Mouse (Mus musculus): ENCODE measurements at regions not wholly inside any gene's neighbourhood (a gene's known extent, or its start where the extent isn't known, plus 50 kb on each side); places are given as distances from the start of the nearest gene placed in this dataset.
"Not testable (repeated sequence)": the region's sequence is repeated elsewhere in the genome, so short reads cannot be mapped to it uniquely, and the experiment has no call there.

DNA sequence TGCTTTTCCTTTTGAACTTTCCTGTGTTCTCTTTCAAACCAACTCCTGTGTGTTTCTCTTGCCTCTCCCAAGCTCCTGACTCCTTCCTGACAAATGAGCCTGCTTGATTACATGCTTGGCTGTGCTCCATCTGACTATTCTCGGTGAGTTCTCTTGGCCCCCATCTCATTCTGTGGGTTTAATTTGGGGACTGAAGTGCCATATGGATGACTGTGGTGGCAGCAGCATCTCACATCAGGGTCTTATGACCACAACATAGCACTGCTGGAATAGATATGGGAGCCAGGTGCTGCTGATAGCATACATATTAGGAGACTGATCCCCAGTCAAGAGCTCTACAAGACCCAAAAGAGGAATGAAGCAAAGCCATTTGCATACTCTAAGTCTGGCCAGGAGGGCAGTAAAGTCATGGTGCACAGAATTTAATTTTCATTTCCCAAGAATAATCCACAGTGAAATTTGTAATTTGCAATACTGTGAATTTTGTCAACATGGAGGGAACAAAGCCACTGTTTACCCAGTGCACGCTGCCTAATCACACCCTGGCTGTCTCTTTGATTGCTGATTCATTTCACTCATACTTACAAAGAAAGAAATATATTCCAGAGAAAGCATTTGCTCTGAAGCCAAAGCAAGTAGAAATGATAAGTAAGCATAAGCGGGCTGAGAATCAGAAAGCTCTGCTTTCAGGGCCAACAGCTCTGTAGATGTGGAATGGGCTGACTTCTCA, 1478.4 kb upstream of the Gm7489 start:
- no peak for DNase-seq (ENCODE audit: extremely low spot score, low read depth, low spot score)

DNA sequence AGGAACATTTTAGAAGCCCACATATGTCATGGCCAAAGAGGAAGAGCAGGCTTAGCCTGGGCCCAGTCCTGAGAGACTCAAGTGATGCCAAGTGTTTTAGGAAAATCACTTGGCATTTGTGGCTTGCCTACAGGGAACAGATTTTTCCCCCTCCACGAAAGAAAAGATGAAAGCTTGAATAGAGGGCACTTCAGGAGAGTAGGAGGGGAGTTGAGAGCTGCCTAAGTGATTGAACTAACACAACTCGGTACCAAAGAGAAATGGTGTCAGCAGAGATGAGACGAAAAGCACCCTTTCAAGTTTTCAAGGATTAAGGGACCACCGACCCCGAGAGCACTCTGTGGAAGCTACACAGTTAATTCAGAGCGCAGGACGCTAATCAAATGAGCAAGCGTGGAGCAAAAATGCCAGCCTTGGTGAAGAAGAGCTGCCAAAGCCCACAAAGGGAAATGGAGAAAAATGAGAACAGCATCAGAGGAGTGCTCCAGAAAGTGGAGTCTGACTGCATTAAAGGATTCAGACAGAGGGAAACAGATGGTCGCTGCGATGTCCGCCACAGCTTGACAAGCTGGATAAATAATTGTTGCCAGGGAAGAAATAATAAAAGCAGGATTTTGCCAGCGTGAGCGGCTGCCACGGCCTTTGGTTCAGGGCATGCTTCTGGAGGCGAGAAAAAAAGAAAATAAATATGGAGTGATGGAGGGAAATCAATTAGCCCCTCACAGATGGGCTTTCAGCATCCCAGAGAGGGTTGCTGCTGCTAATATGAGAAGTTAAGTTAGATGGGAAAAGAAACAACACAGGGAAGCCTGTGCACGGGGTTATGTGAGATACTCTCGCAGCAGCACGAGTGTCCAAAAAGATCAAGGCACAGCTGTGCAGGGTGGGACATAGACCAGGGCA, 1471.6 kb upstream of the Gm7489 start:
- no peak for DNase-seq (ENCODE audit: extremely low spot score, low read depth, low spot score)

- no peak for DNase-seq (ENCODE audit: extremely low spot score, low read depth, low spot score)
Observed at GRCm38 (mm10) chr15:52425976-52426375, 1458.7 kb upstream of the Gm7489 start.

- no peak for DNase-seq (ENCODE audit: extremely low spot score, low read depth, low spot score)
Observed at GRCm38 (mm10) chr15:52430491-52431158, 1454.1 kb upstream of the Gm7489 start.

GRCm38 (mm10) chr15:52433639-52434038, 1451.1 kb upstream of the Gm7489 start:
- no peak for DNase-seq (ENCODE audit: extremely low spot score, low read depth, low spot score)

DNA sequence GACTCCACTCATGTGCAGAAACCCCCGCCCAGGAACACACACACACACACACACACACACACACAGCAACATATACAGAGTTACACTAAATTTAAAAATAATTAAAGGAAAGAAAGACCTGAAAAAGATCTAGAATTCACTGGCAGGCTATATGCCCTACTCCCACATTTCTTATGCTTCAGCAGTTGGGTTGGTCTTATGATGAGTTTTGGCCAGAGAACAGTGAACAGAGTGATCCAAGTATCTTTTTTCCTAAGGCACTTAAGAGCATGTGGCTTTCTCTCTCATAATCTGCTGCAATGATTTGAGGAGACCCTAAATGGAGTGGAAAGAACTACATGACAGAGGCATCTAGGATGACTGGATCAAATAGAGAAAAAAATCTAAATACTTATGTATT, 1446.3 kb upstream of the Gm7489 start:
- no peak for DNase-seq (ENCODE audit: extremely low spot score, low read depth, low spot score)

DNA sequence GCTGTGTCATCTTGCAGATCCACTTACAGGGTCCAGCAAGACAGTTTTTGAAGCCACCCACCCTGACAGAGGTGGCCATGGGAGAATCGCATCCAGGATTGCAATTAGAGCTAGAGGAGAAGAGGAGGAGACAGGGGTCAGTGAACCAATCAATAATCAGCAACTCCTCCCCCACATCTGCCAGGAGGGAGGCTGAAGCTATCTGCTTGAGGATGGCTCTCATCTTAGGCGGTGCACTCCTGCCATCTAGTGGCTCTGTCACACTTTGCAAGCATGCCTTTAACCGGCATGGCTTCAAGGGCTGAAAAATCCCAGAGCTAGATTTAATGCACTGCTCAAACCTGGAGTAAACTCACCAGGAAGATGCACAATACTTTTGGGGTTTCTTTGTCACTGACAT, 1425.9 kb upstream of the Gm7489 start:
- peak; percentile 71 for DNase-seq (ENCODE audit: extremely low spot score, low read depth, low spot score)

DNA sequence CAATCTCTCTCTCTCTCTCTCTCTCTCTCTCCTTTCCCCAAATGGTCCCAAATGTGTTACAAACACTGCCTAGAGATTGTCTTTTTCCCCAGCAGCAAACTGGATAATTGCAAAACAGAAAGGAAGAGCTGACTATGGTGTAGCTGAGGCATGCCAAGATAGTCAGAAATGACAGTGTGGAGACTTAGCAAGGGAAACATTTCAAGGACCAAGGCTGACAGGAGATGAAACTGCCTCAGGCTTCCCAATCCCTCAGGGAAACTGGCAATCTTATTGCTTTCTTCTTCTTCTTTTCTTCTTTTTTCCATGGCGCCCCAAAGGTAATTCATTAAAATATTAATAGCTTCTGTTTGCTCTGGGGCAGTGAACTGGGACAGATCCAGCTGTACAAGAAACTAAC, 1425.4 kb upstream of the Gm7489 start:
- no peak for DNase-seq (ENCODE audit: extremely low spot score, low read depth, low spot score)

DNA sequence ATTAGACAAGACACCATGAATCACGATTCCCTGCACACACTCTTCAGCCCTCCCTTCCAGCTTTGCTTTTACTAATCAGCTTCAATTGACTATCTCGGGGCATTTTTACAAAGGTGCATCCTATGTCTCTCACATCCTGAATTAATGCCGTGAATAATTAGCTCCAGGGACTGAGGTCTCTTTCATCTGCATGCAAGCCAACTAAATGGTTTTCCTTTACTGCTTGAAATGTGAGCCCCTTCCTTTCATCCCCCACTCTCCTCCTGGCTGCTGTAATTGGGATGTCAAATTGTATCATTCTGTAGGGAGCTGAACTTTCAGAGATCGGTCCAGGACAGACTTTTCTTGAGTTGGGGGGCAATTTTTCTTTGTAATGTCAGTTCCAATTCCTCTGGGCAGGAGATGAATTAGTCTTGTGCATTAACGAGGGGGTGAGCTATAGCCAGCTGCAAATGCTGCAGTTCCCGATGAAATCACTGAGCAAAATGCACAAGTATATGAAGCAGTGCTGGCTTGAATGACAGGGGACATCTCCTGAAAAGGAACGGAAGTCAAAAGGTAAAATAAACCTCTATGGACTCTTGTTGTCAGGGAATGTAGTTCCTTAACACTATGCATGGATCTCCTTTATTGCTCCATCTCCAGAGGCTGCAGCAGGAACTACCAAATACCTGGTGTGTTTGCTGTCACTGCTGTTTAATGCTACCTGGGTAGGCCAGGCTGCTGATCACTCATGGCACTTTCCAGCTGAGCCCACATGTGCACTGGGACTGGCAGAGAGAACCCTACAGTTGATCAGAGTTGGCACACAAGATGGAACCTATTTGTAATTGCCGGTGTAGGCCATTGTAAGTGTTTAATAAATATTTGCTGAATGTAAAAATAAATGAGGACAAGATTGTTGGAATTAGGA, 1420.2 kb upstream of the Gm7489 start:
- DNase-seq (ENCODE audit: extremely low spot score, low read depth, low spot score) = no peak

DNA sequence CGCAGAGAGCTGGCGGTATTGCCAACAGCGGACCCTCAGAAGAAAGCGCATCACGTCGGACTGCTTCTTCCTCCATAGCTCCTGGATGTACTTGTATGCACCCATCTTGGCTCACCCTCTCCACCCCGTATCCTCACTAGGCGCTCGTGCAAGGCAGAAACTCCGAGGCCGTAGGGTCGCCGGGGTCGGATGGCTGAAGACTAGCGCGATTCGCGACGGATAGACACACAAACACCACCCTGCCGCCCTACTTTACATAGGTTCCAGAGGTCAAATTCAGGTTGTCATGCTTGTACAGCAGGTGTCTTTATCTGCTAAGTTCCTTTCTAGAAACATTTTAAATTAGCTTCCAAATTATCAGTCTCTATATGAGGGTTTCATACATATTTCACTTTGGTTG, 1406.6 kb upstream of the Gm7489 start:
- DNase-seq (ENCODE audit: extremely low spot score, low read depth, low spot score) = not testable (repeated sequence)

DNA sequence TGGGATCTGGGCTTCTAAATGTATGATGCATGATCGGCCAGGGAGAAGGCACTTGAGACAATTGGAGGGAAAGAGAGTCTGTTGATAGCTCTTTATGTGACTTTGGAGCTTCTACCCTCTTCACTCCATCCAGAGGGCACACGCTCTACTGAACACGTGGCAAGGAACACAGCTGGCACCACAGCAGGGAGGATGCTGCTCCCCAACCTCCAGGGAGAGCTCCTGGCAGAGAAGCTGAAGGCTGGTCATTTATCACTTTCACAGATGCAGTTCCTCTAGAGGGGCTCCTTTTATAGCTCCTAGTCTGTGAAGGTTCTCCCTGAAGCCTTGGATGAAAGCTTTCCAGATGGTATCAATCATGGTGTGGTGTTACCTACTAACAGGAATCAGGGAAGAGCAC, 1403.9 kb upstream of the Gm7489 start:
- DNase-seq (ENCODE audit: extremely low spot score, low read depth, low spot score) = no peak

DNA sequence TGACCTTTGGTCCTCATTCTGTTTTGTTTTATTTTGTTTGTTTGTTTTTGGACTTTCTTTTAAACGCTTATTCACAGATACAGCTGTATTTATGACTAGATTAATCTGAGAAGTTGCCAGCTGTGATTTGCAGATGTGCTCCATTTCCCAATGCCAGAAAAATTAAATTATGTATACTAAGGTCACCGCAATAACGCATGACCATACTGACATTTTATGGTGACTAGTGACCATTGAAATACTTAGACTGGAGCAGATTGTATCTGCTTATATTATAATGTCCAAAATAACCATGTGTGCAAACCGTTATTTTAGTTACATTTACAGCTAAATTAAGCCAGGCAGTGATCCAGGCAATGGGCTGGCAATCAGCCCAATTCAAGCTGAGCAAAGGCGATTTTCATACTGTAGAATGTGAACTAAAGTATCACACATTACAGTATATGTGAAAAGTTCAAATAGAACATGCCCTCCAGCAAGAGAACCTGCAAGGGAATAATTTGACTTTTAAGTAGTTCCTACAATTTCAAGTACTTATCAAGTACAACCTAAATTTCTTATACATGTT, 1401.0 kb upstream of the Gm7489 start:
- DNase-seq (ENCODE audit: extremely low spot score, low read depth, low spot score) = no peak

GRCm38 (mm10) chr15:52484276-52484675, 1400.4 kb upstream of the Gm7489 start:
- no peak for DNase-seq (ENCODE audit: extremely low spot score, low read depth, low spot score)

- DNase-seq (ENCODE audit: extremely low spot score, low read depth, low spot score) = peak; percentile 42
Observed at GRCm38 (mm10) chr15:52505278-52505831, 1379.4 kb upstream of the Gm7489 start.

DNA sequence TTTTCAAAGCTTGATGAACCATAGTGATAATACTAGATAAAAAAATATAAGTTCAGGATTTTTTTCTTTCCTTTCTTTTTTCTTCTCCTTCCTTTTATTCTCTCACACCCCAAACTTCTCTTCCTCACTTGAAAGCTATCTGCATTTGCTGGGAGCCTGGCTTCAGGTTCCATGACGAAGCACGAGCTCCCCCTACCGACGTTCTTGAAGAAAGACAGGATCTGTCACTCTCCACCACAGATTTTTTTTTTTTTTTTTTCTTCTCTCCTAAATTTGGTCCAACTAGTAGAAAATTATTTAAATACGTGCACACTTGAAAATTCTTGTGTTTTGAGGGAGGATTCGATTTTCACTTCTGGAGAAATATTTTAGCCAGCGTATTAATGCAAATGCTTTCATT, 1377.8 kb upstream of the Gm7489 start:
- DNase-seq (ENCODE audit: extremely low spot score, low read depth, low spot score) = peak; percentile 8

GRCm38 (mm10) chr15:52508609-52509008, 1376.1 kb upstream of the Gm7489 start:
- no peak for DNase-seq (ENCODE audit: extremely low spot score, low read depth, low spot score)

- no peak for DNase-seq (ENCODE audit: extremely low spot score, low read depth, low spot score)
Observed at GRCm38 (mm10) chr15:52510137-52510536, 1374.6 kb upstream of the Gm7489 start.

- DNase-seq (ENCODE audit: extremely low spot score, low read depth, low spot score) = no peak
Observed at GRCm38 (mm10) chr15:52536594-52536993, 1348.1 kb upstream of the Gm7489 start.

DNA sequence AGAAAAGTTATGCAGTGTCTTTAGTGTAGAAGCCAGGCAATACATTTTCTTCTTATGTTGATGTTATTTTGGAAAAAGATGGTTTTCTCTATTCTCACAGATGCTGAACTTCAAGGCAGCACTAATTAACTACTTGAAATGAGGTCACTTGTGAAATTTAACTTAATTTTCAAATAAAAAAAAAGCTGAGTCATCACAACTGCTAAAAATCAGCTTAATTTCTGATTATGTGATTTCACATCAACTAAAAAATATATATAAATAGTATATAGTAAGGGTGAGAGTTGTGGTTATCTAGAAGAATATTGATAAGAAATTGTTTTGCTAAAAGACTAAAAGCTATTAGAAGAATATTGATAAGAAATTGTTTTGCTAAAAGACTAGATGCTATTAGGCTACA, 1326.0 kb upstream of the Gm7489 start:
- DNase-seq (ENCODE audit: extremely low spot score, low read depth, low spot score) = no peak

DNA sequence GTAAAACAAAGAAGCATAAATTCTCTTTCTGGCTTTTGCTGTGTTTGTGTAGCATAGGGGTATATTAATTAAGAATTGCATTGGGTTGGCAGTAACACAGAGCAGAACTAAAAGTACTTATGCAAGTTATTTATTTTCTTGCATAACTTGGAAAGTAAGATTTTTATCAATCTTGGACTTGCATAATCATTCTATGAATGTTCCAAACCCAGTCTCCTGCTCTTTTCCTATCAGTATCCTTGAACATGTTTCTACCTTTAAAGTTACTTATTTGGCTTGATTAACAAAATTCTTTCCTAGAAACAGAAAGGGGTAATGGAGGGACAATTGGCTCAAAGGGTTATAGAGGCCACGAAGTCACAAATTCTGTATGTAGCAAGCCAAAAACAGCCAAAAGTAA, 1320.6 kb upstream of the Gm7489 start:
- DNase-seq (ENCODE audit: extremely low spot score, low read depth, low spot score) = no peak

Data from hindlimb bud, embryonic 11.5 days (tissue).